Mouse (Mus musculus): ENCODE measurements at regions not wholly inside any gene's neighbourhood (a gene's known extent, or its start where the extent isn't known, plus 50 kb on each side); places are given as distances from the start of the nearest gene placed in this dataset.

GRCm38 (mm10) chr9:122064937-122065673, 52.0 kb upstream of the Snrk start:
- H3K27me3 ChIP-seq (replicated peaks; ENCODE audit: control insufficient read depth, insufficient read depth, low read length) = no peaks in the 10 kb centered on the region
- 65% methylated on average over 13 of the region's 13 CpGs for WGBS
- no peak for DNase-seq (ENCODE audit: low spot score)
- H3K9me3 ChIP-seq (ENCODE audit: control insufficient read depth, low read length) = no peaks in the 10 kb centered on the region
- H3K4me3 ChIP-seq (ENCODE audit: low read depth, low read length) = no peak overlapping the region
- H3K27ac ChIP-seq (ENCODE audit: low read depth, low read length) = no peak overlapping the region
- H3K4me1 ChIP-seq (replicated peaks; ENCODE audit: control insufficient read depth, insufficient read depth, low read length) = no peaks in the 10 kb centered on the region
- no peak; the same call in 1 of the 2 replicates for ATAC-seq (replicated peaks; ENCODE audit: low FRiP score)
- no peaks in the 10 kb centered on the region for H3K36me3 ChIP-seq (ENCODE audit: control insufficient read depth, insufficient read depth, low read length)
- no peak overlapping the region for H3K4me2 ChIP-seq
- H3K9ac ChIP-seq (ENCODE audit: low read depth, low read length) = no peak overlapping the region

- no peak overlapping the region for H3K4me3 ChIP-seq (ENCODE audit: low read depth, low read length)
- H3K36me3 ChIP-seq (ENCODE audit: control insufficient read depth, insufficient read depth, low read length) = no peaks in the 10 kb centered on the region
- H3K27me3 ChIP-seq (replicated peaks; ENCODE audit: control insufficient read depth, insufficient read depth, low read length) = no peaks in the 10 kb centered on the region
- H3K27ac ChIP-seq (ENCODE audit: low read depth, low read length) = no peak overlapping the region
- ATAC-seq (replicated peaks; ENCODE audit: low FRiP score) = no peak
- no peak overlapping the region for H3K4me2 ChIP-seq
- H3K9ac ChIP-seq (ENCODE audit: low read depth, low read length) = no peak overlapping the region
- 76% methylated on average over 5 of the region's 5 CpGs for WGBS
- H3K4me1 ChIP-seq (replicated peaks; ENCODE audit: control insufficient read depth, insufficient read depth, low read length) = 0 out of 2 replicates have a peak, but pooled peaks cover 4% of the 10 kb centered on the region
- H3K9me3 ChIP-seq (ENCODE audit: control insufficient read depth, low read length) = no peaks in the 10 kb centered on the region
- DNase-seq (ENCODE audit: low spot score) = no peak
Observed at GRCm38 (mm10) chr9:122055820-122056550, 59.1 kb upstream of the Pomgnt2 start.

- Histone ChIP-seq H3K9me3 (ENCODE audit: control insufficient read depth, low read length) (no peaks in the 10 kb centered on the region), H3K4me2 (no peak overlapping the region), H3K27ac (ENCODE audit: low read depth, low read length) (no peak overlapping the region), H3K4me3 (ENCODE audit: low read depth, low read length) (no peak overlapping the region), H3K36me3 (ENCODE audit: control insufficient read depth, insufficient read depth, low read length) (no peaks in the 10 kb centered on the region), H3K4me1 (replicated peaks; ENCODE audit: control insufficient read depth, insufficient read depth, low read length) (peaks cover 7% of the 10 kb centered on the region; the same call in 1 of the 2 replicates), H3K27me3 (replicated peaks; ENCODE audit: control insufficient read depth, insufficient read depth, low read length) (no peaks in the 10 kb centered on the region), H3K9ac (ENCODE audit: low read depth, low read length) (no peak overlapping the region)
- no peak for DNase-seq (ENCODE audit: low spot score)
- WGBS = 69% methylated on average over 7 of the region's 7 CpGs
- no peak for ATAC-seq (replicated peaks; ENCODE audit: low FRiP score)
Observed at GRCm38 (mm10) chr9:122051716-122052115, 54.8 kb upstream of the Pomgnt2 start.

- no peak overlapping the region for H3K4me2 ChIP-seq
- DNase-seq (ENCODE audit: low spot score) = no peak
- no peaks in the 10 kb centered on the region for H3K27me3 ChIP-seq (replicated peaks; ENCODE audit: control insufficient read depth, insufficient read depth, low read length)
- H3K9ac ChIP-seq (ENCODE audit: low read depth, low read length) = no peak overlapping the region
- no peak for ATAC-seq (replicated peaks; ENCODE audit: low FRiP score)
- H3K27ac ChIP-seq (ENCODE audit: low read depth, low read length) = no peak overlapping the region
- no peaks in the 10 kb centered on the region for H3K9me3 ChIP-seq (ENCODE audit: control insufficient read depth, low read length)
- no peaks in the 10 kb centered on the region for H3K36me3 ChIP-seq (ENCODE audit: control insufficient read depth, insufficient read depth, low read length)
- peaks cover 7% of the 10 kb centered on the region; the same call in 1 of the 2 replicates for H3K4me1 ChIP-seq (replicated peaks; ENCODE audit: control insufficient read depth, insufficient read depth, low read length)
- 28% methylated on average over 6 of the region's 6 CpGs for WGBS
- no peak overlapping the region for H3K4me3 ChIP-seq (ENCODE audit: low read depth, low read length)
Observed at GRCm38 (mm10) chr9:122051096-122051495, 54.2 kb upstream of the Pomgnt2 start.

GRCm38 (mm10) chr9:122048999-122049398, 52.1 kb upstream of the Pomgnt2 start:
- H3K4me1 ChIP-seq (replicated peaks; ENCODE audit: control insufficient read depth, insufficient read depth, low read length) = peaks cover 7% of the 10 kb centered on the region; the same call in 1 of the 2 replicates
- H3K9me3 ChIP-seq (ENCODE audit: control insufficient read depth, low read length) = no peaks in the 10 kb centered on the region
- DNase-seq (ENCODE audit: low spot score) (no peak), ATAC-seq (replicated peaks; ENCODE audit: low FRiP score) (no peak)
- no peaks in the 10 kb centered on the region for H3K36me3 ChIP-seq (ENCODE audit: control insufficient read depth, insufficient read depth, low read length)
- H3K4me2 ChIP-seq = no peak overlapping the region
- WGBS = 44% methylated on average over 5 of the region's 5 CpGs
- H3K4me3 ChIP-seq (ENCODE audit: low read depth, low read length) = no peak overlapping the region
- no peaks in the 10 kb centered on the region for H3K27me3 ChIP-seq (replicated peaks; ENCODE audit: control insufficient read depth, insufficient read depth, low read length)
- H3K27ac ChIP-seq (ENCODE audit: low read depth, low read length) = no peak overlapping the region
- H3K9ac ChIP-seq (ENCODE audit: low read depth, low read length) = no peak overlapping the region

GRCm38 (mm10) chr9:122047962-122048625, 51.2 kb upstream of the Pomgnt2 start:
- Histone ChIP-seq H3K27me3 (replicated peaks; ENCODE audit: control insufficient read depth, insufficient read depth, low read length) (no peaks in the 10 kb centered on the region), H3K36me3 (ENCODE audit: control insufficient read depth, insufficient read depth, low read length) (no peaks in the 10 kb centered on the region), H3K4me2 (no peak overlapping the region), H3K4me1 (replicated peaks; ENCODE audit: control insufficient read depth, insufficient read depth, low read length) (peaks cover 7% of the 10 kb centered on the region; the same call in 1 of the 2 replicates), H3K9ac (ENCODE audit: low read depth, low read length) (no peak overlapping the region), H3K9me3 (ENCODE audit: control insufficient read depth, low read length) (no peaks in the 10 kb centered on the region), H3K27ac (ENCODE audit: low read depth, low read length) (no peak overlapping the region), H3K4me3 (ENCODE audit: low read depth, low read length) (no peak overlapping the region)
- no peak for ATAC-seq (replicated peaks; ENCODE audit: low FRiP score)
- DNase-seq (ENCODE audit: low spot score) = peak; percentile 43
- 37% methylated on average over 8 of the region's 8 CpGs for WGBS
